Mouse (Mus musculus) forelimb bud, embryonic 11.5 days (tissue): ENCODE data around the gene 9130023H24Rik.

ENCODE experiments used
- DNase-seq: peaks from one replicate; pipeline ENCODE4 v3.0.0-alpha.2; 2012; ENCODE audit warnings: low read depth, low spot score

9130023H24Rik gene

GRCm38 (mm10) chr7:128237927-128238778 lies at the start of gene 9130023H24Rik:
Gene 9130023H24Rik (minus strand): TSS chr7:128238031.
- peak; percentile 100 for DNase-seq

GRCm38 (mm10) chr7:128285060-128285459 lies 47.2 kb upstream of the 9130023H24Rik start:
- no peak for DNase-seq

- peak; percentile 40 for DNase-seq
Measured at GRCm38 (mm10) chr7:128284047-128284446, 46.2 kb upstream of the 9130023H24Rik start.

- DNase-seq, result no peak
Measured at GRCm38 (mm10) chr7:128282532-128283244, 44.9 kb upstream of the 9130023H24Rik start.

- DNase-seq, result no peak
Measured at GRCm38 (mm10) chr7:128281765-128282164, 43.9 kb upstream of the 9130023H24Rik start.

GRCm38 (mm10) chr7:128279750-128280149 lies 41.9 kb upstream of the 9130023H24Rik start:
- DNase-seq, result no peak

GRCm38 (mm10) chr7:128276051-128276450 lies 38.2 kb upstream of the 9130023H24Rik start:
- DNase-seq, result no peak

GRCm38 (mm10) chr7:128271496-128271895 lies 33.7 kb upstream of the 9130023H24Rik start:
- DNase-seq, result no peak

GRCm38 (mm10) chr7:128270431-128270850 lies 32.6 kb upstream of the 9130023H24Rik start:
- no peak for DNase-seq

GRCm38 (mm10) chr7:128267813-128268212 lies 30.0 kb upstream of the 9130023H24Rik start:
- no peak for DNase-seq

GRCm38 (mm10) chr7:128267391-128267790 lies 29.6 kb upstream of the 9130023H24Rik start:
- DNase-seq, result no peak

- no peak for DNase-seq
Measured at GRCm38 (mm10) chr7:128266056-128266455, 28.2 kb upstream of the 9130023H24Rik start.

GRCm38 (mm10) chr7:128265411-128265810 lies 27.6 kb upstream of the 9130023H24Rik start, which contains the start of gene Slc5a2:
Gene Slc5a2 (plus strand): TSS chr7:128265657.
- DNase-seq, result no peak

- DNase-seq, result no peak
Measured at GRCm38 (mm10) chr7:128256783-128257334, 19.0 kb upstream of the 9130023H24Rik start.

GRCm38 (mm10) chr7:128255757-128256156 lies 17.9 kb upstream of the 9130023H24Rik start:
- no peak for DNase-seq

- DNase-seq, result no peak
Measured at GRCm38 (mm10) chr7:128254978-128255377, 17.1 kb upstream of the 9130023H24Rik start.

GRCm38 (mm10) chr7:128252609-128253008 lies 14.8 kb upstream of the 9130023H24Rik start:
- peak; percentile 53 for DNase-seq

GRCm38 (mm10) chr7:128251946-128252345 lies 14.1 kb upstream of the 9130023H24Rik start:
- no peak for DNase-seq

- DNase-seq, result no peak
Measured at GRCm38 (mm10) chr7:128249998-128250397, 12.2 kb upstream of the 9130023H24Rik start.

- DNase-seq, result no peak
Measured at GRCm38 (mm10) chr7:128248081-128249042, 10.5 kb upstream of the 9130023H24Rik start.

- DNase-seq, result peak; percentile 84
Measured at GRCm38 (mm10) chr7:128247443-128247842, 9.6 kb upstream of the 9130023H24Rik start.
